ENCODE assay signal across 9 mouse cellular contexts in the genomic region with DNA sequence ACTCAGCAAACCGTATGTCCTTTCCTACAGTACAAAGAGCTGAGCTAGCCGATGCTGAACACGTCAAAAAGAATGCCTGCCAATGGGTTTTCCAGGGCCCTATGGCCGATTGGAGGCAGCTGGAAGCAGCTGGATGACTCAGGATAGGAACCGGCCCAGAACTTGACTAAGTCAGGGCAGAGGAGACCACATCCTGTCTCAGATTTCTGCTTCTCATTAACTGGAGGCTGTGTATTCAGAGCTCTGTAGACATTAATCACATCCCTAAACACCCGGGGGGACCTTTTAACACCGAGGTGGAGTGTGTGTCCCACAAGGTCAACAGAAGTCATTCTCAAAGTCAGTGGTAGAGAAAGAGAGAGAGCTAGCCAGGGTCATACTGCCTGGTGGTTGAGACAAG. TPM values are rescaled to one million over a fixed set of nuclear protein-coding genes. Genes with fewer than 3 reads are reported as not detected.
DNase-seq lines count a peak whose midpoint lies in the region; ATAC-seq and TF ChIP-seq lines count a peak whose summit lies in the region.
"Had no signal": no experiment of that assay in that cellular context is flagged by ENCODE, and none has a peak within 500 bp of the region (broad histone marks: within the 10 kb centered on the region; RNA-seq: fewer than 3 reads in every experiment).

No protein-coding gene starts in this region.

- no peak overlapping the region for H3K4me3 ChIP-seq in liver, adult 2 months (ENCODE audit: insufficient read depth, low read depth, low read length)
- no peak overlapping the region for H3K4me3 ChIP-seq in liver, embryonic 12.5 days
- H3K4me3 ChIP-seq in intestine, embryonic 14.5 days (ENCODE audit: low read depth, low read length): no peak overlapping the region
- H3K4me3 ChIP-seq: erythroblast, embryonic 14.5 days had no signal

- H3K36me3 ChIP-seq in liver, adult 2 months (ENCODE audit: control insufficient read depth, insufficient read depth, low read length): no peaks in the 10 kb centered on the region
- H3K36me3 ChIP-seq in liver, embryonic 12.5 days: no peaks in the 10 kb centered on the region
- H3K36me3 ChIP-seq in intestine, embryonic 14.5 days (ENCODE audit: control insufficient read depth, insufficient read depth, low read length): no peaks in the 10 kb centered on the region

- WGBS in liver, adult 2 months: 47% methylated on average over 7 of the region's 7 CpGs
- 33% methylated on average over 7 of the region's 7 CpGs for WGBS in liver, embryonic 12.5 days (ENCODE audit: insufficient replicate concordance)
- 14% methylated on average over 7 of the region's 7 CpGs for WGBS in intestine, embryonic 14.5 days

- H3K27ac ChIP-seq in liver, adult 2 months (replicated peaks; ENCODE audit: insufficient read depth, low read depth, low read length): no peak overlapping the region
- no peak overlapping the region for H3K27ac ChIP-seq in liver, embryonic 12.5 days
- peak overlapping the region; percentile 68 for H3K27ac ChIP-seq in intestine, embryonic 14.5 days (ENCODE audit: low read depth)

- TF ChIP-seq POLR2A in liver, adult 2 months (IDR thresholded peaks at IDR 0.05; ENCODE audit: extremely low read depth, insufficient read depth, low read length): no peak

- H3K4me2 ChIP-seq in liver, embryonic 12.5 days: no peak overlapping the region
- no peak overlapping the region for H3K4me2 ChIP-seq in intestine, embryonic 14.5 days (ENCODE audit: low read length)

- no peaks in the 10 kb centered on the region for H3K9me3 ChIP-seq in liver, embryonic 12.5 days (replicated peaks)
- no peaks in the 10 kb centered on the region for H3K9me3 ChIP-seq in intestine, embryonic 14.5 days (ENCODE audit: control insufficient read depth, low read length)

- no peaks in the 10 kb centered on the region for H3K79me2 ChIP-seq in liver, adult 2 months (ENCODE audit: control insufficient read depth, insufficient read depth, low read length)

- DNase-seq in liver, adult 2 months (ENCODE audit: extremely low read depth, low read depth, low spot score): peak; percentile 15
- peak; percentile 98 for DNase-seq in fibroblast of lung, adult 2 months (ENCODE audit: low read depth)
- peak; percentile 69 for DNase-seq in intestine, embryonic 14.5 days (ENCODE audit: low spot score)
- peak; percentile 82 for DNase-seq in lung, postnatal 10 days
- DNase-seq in MN1 (ENCODE audit: low spot score): no peak
- no peak for DNase-seq in left cerebral cortex, adult 8-10 months (ENCODE audit: low spot score in 2 of 2)

- no peak for ATAC-seq in liver, embryonic 12.5 days
- peak; percentile 32; the same call in 1 of the 2 replicates for ATAC-seq in intestine, embryonic 14.5 days (replicated peaks; ENCODE audit: low FRiP score, low TSS enrichment, low read depth)
- ATAC-seq in erythroid progenitor cell, adult 5-6 weeks (replicated peaks; ENCODE audit: low FRiP score, poor library complexity, severe bottlenecking): no peak

- no peak overlapping the region for H3K9ac ChIP-seq in liver, adult 2 months (ENCODE audit: low read depth, low read length)
- H3K9ac ChIP-seq in liver, embryonic 12.5 days: no peak overlapping the region
- no peak overlapping the region for H3K9ac ChIP-seq in intestine, embryonic 14.5 days (ENCODE audit: low read length)

- peaks cover 5% of the 10 kb centered on the region; the same call in 1 of the 2 replicates for H3K4me1 ChIP-seq in liver, adult 2 months (ENCODE audit: control insufficient read depth, insufficient read depth, low read length)
- peaks cover 27% of the 10 kb centered on the region for H3K4me1 ChIP-seq in liver, embryonic 12.5 days
- peaks cover 25% of the 10 kb centered on the region for H3K4me1 ChIP-seq in intestine, embryonic 14.5 days (replicated peaks; ENCODE audit: control insufficient read depth, insufficient read depth, low read length)

- H3K27me3 ChIP-seq in liver, adult 2 months (ENCODE audit: control insufficient read depth, insufficient read depth, low read length): no peaks in the 10 kb centered on the region
- no peaks in the 10 kb centered on the region for H3K27me3 ChIP-seq in liver, embryonic 12.5 days (replicated peaks)
- no peaks in the 10 kb centered on the region for H3K27me3 ChIP-seq in intestine, embryonic 14.5 days (replicated peaks; ENCODE audit: control insufficient read depth, insufficient read depth, low read length)

- TF ChIP-seq CTCF in liver, adult 2 months (IDR thresholded peaks at IDR 0.05; ENCODE audit: low read depth, low read length): no peak

RNA-seq across cellular contexts. Expression of a gene that starts 35.3 kb away (rescaled TPM):
- 0.07 and 0.09 TPM in 2 replicates for total RNA-seq in liver, adult 2 months (2014; rRNA removed)
- polyA plus RNA-seq in liver, adult 2 months (2012; rRNA removed): 0.04 TPM in 1 of 2 replicates, not detected in the other
- 0.24 TPM in 1 of 2 replicates, not detected in the other for polyA plus RNA-seq in liver, embryonic 12.5 days (2016; fragmentation: Nextera tagmentation; extraction: Ambion mirVana)
- not detected in 2 replicates for polyA plus RNA-seq in intestine, embryonic 14.5 days (2014; fragmentation: Nextera tagmentation; extraction: Ambion mirVana)
- under 1 TPM in 2 of 4 experiments, not detected in 2; 0.17 to 0.26 TPM for total RNA-seq in left cerebral cortex, adult 8-10 months (2022)
- total RNA-seq in erythroid progenitor cell, adult 5-6 weeks (2015; ENCODE audit: low replicate concordance): not detected in 2 replicates
- total RNA-seq in erythroid progenitor cell, adult 5-6 weeks (2017; ENCODE audit: low replicate concordance): not detected in 2 replicates
- polyA plus RNA-seq: erythroblast, embryonic 14.5 days had no signal

Comparison
In these comparisons a context has a peak if more than half of its experiments do, and no peak if none do; other contexts are left out.
1. DNase-seq: peak in liver, adult 2 months (single experiment), fibroblast of lung, adult 2 months (single experiment), intestine, embryonic 14.5 days (single experiment) and lung, postnatal 10 days (single experiment); none in MN1 (single experiment) and left cerebral cortex, adult 8-10 months (0 of 2).